Mouse (Mus musculus) testis, adult 2 months (tissue): ENCODE data around the gene Megf11.

Experiments used
- CTCF ChIP-seq: fragments of 200-500 bp; IDR thresholded peaks from 2 replicates; pipeline ENCODE4 v1.5.1; 2012; ENCODE audit warnings: low read depth, mild to moderate bottlenecking, inconsistent platforms, low read length, moderate library complexity; ENCODE audit not compliant: control insufficient read depth, insufficient read depth, insufficient replicate concordance
- POLR2A ChIP-seq: fragments of 200-500 bp; IDR thresholded peaks from 2 replicates; pipeline ENCODE4 v1.6.1; 2012; ENCODE audit warnings: low read depth, mild to moderate bottlenecking, inconsistent platforms, low read length, moderate library complexity; ENCODE audit not compliant: control insufficient read depth

GRCm38 (mm10) chr9:64639664-64640063 lies 254.2 kb downstream of the Megf11 start:
- TF ChIP-seq POLR2A, result no peak
- no peak for TF ChIP-seq CTCF
